Mouse (Mus musculus): Measurements from ENCODE around the gene Aspn. TPM values are rescaled to one million over a fixed set of nuclear protein-coding genes. Genes with fewer than 3 reads are reported as not detected.
A peak's percentile ranks its signal among the peaks of the same experiment; 100 is the strongest.
"Not testable (repeated sequence)": the region's sequence is repeated elsewhere in the genome, so short reads cannot be mapped to it uniquely, and the experiment has no call there.

The Aspn gene
- polyA plus RNA-seq, 2 experiments, result 76.8 to 120 TPM

- DNase-seq (ENCODE audit: low spot score) (peak; percentile 94), ATAC-seq (ENCODE audit: low FRiP score, low read depth) (peak; percentile 87)
- TF ChIP-seq POLR2A (IDR thresholded peaks at IDR 0.05; ENCODE audit: borderline replicate concordance, extremely low read depth, insufficient read depth, insufficient read length), result no peak
- Histone ChIP-seq H3K27me3 (ENCODE audit: control insufficient read depth, insufficient read depth, low read length) (no peaks in the 10 kb centered on the region), H3K4me1 (ENCODE audit: control insufficient read depth, insufficient read depth, low read length) (peaks cover 12% of the 10 kb centered on the region), H3K36me3 (ENCODE audit: control insufficient read depth, insufficient read depth, low read length) (no peaks in the 10 kb centered on the region), H3K9me3 (ENCODE audit: control insufficient read depth, low read length) (no peaks in the 10 kb centered on the region), H3K4me3 (replicated peaks; ENCODE audit: low read length) (no peak within 1 kb of the TSS), H3K4me2 (replicated peaks; ENCODE audit: low read depth, low read length, severe bottlenecking) (0 out of 2 replicates have a peak within 1 kb of the TSS, but pooled peaks have one; percentile 0), H3K9ac (ENCODE audit: low read depth, low read length, severe bottlenecking) (no peak within 1 kb of the TSS), H3K27ac (replicated peaks; ENCODE audit: low read depth, low read length) (peak within 1 kb of the TSS; percentile 89)
- 19% methylated on average over 8 of the region's 8 CpGs for WGBS
Observed at GRCm38 (mm10) chr13:49581541-49582530, 37.6 kb downstream of the Aspn start, which contains the start of gene Omd. Gene Omd, plus strand, starts transcription at chr13:49582462.

DNA sequence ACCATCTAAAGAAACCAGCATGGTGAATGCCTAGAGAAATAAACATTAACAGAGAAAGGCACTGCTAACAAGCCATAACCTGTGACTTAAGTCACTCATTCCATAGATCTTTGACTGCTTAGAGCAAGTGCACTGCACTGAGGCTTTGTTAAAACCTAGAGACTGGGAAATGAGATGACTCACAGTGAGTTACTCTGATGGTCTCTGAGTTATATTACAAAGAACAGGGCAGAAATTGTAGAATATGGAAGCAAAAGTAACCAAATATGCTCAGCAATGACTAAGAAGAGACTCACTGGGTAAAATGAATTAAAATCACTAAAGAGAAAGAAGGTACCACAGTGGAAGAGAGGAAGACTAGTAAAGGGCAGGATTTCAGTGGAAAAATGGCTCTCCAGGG lies 39.6 kb downstream of the Aspn start:
- DNase-seq (ENCODE audit: low spot score), result no peak
- Histone ChIP-seq H3K4me3 (replicated peaks; ENCODE audit: low read length) (no peak overlapping the region), H3K4me1 (ENCODE audit: control insufficient read depth, insufficient read depth, low read length) (peaks cover 12% of the 10 kb centered on the region), H3K9me3 (ENCODE audit: control insufficient read depth, low read length) (no peaks in the 10 kb centered on the region), H3K27ac (replicated peaks; ENCODE audit: low read depth, low read length) (peak overlapping the region; percentile 59), H3K4me2 (replicated peaks; ENCODE audit: low read depth, low read length, severe bottlenecking) (no peak overlapping the region), H3K27me3 (ENCODE audit: control insufficient read depth, insufficient read depth, low read length) (no peaks in the 10 kb centered on the region), H3K9ac (ENCODE audit: low read depth, low read length, severe bottlenecking) (no peak overlapping the region), H3K36me3 (ENCODE audit: control insufficient read depth, insufficient read depth, low read length) (no peaks in the 10 kb centered on the region)
- no peak for TF ChIP-seq POLR2A (IDR thresholded peaks at IDR 0.05; ENCODE audit: borderline replicate concordance, extremely low read depth, insufficient read depth, insufficient read length)
- ATAC-seq (ENCODE audit: low FRiP score, low read depth), result no peak

- WGBS, result 49% methylated on average over 8 of the region's 8 CpGs
- no peak overlapping the region for H3K4me3 ChIP-seq (replicated peaks; ENCODE audit: low read length)
- DNase-seq (ENCODE audit: low spot score), result peak; percentile 89
- peaks cover 12% of the 10 kb centered on the region for H3K4me1 ChIP-seq (ENCODE audit: control insufficient read depth, insufficient read depth, low read length)
- no peaks in the 10 kb centered on the region for H3K36me3 ChIP-seq (ENCODE audit: control insufficient read depth, insufficient read depth, low read length)
- no peaks in the 10 kb centered on the region for H3K27me3 ChIP-seq (ENCODE audit: control insufficient read depth, insufficient read depth, low read length)
- no peak overlapping the region for H3K9ac ChIP-seq (ENCODE audit: low read depth, low read length, severe bottlenecking)
- H3K4me2 ChIP-seq (replicated peaks; ENCODE audit: low read depth, low read length, severe bottlenecking), result no peak overlapping the region
- no peaks in the 10 kb centered on the region for H3K9me3 ChIP-seq (ENCODE audit: control insufficient read depth, low read length)
- no peak for TF ChIP-seq POLR2A (IDR thresholded peaks at IDR 0.05; ENCODE audit: borderline replicate concordance, extremely low read depth, insufficient read depth, insufficient read length)
- H3K27ac ChIP-seq (replicated peaks; ENCODE audit: low read depth, low read length), result peak overlapping the region; percentile 63
- ATAC-seq (ENCODE audit: low FRiP score, low read depth), result peak; percentile 51; the same call in 1 of the 2 replicates
Observed at GRCm38 (mm10) chr13:49584307-49585005, 40.2 kb downstream of the Aspn start.

DNA sequence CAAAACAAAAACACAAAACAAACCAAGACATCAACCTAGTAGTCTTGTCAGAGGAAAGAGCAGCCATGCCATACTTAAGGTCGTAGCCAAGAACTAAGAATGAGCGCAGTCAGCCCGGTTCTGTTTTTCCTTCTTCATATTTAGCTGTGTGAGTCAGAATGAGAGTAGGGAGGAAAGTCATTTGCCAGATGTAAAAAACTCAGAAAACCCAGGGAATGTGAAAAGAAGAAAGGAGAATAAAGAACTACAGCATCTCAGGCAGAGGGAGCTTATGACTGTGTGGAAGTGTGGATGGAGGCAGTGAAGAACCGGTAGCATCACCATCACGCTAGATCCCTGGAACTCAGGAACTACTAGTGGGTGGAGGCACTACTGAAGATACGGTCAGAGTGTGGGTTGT lies 41.8 kb downstream of the Aspn start:
- no peak overlapping the region for H3K4me3 ChIP-seq (replicated peaks; ENCODE audit: low read length)
- no peak overlapping the region for H3K4me2 ChIP-seq (replicated peaks; ENCODE audit: low read depth, low read length, severe bottlenecking)
- ATAC-seq (ENCODE audit: low FRiP score, low read depth) (no peak), DNase-seq (ENCODE audit: low spot score) (no peak)
- no peaks in the 10 kb centered on the region for H3K27me3 ChIP-seq (ENCODE audit: control insufficient read depth, insufficient read depth, low read length)
- peaks cover 12% of the 10 kb centered on the region for H3K4me1 ChIP-seq (ENCODE audit: control insufficient read depth, insufficient read depth, low read length)
- TF ChIP-seq POLR2A (IDR thresholded peaks at IDR 0.05; ENCODE audit: borderline replicate concordance, extremely low read depth, insufficient read depth, insufficient read length), result no peak
- H3K27ac ChIP-seq (replicated peaks; ENCODE audit: low read depth, low read length), result 0 out of 2 replicates have a peak overlapping the region, but pooled peaks have one; percentile 46
- 93% methylated on average over 6 of the region's 6 CpGs for WGBS
- no peaks in the 10 kb centered on the region for H3K36me3 ChIP-seq (ENCODE audit: control insufficient read depth, insufficient read depth, low read length)
- H3K9ac ChIP-seq (ENCODE audit: low read depth, low read length, severe bottlenecking), result no peak overlapping the region
- no peaks in the 10 kb centered on the region for H3K9me3 ChIP-seq (ENCODE audit: control insufficient read depth, low read length)

- H3K27ac ChIP-seq (replicated peaks; ENCODE audit: low read depth, low read length); H3K9me3 ChIP-seq (ENCODE audit: control insufficient read depth, low read length); H3K36me3 ChIP-seq (ENCODE audit: control insufficient read depth, insufficient read depth, low read length); H3K4me3 ChIP-seq (replicated peaks; ENCODE audit: low read length); H3K27me3 ChIP-seq (ENCODE audit: control insufficient read depth, insufficient read depth, low read length); DNase-seq (ENCODE audit: low spot score); H3K9ac ChIP-seq (ENCODE audit: low read depth, low read length, severe bottlenecking); H3K4me1 ChIP-seq (ENCODE audit: control insufficient read depth, insufficient read depth, low read length); ATAC-seq (ENCODE audit: low FRiP score, low read depth); H3K4me2 ChIP-seq (replicated peaks; ENCODE audit: low read depth, low read length, severe bottlenecking): not testable (repeated sequence)
- WGBS, result 89% methylated on average over 2 of the region's 2 CpGs
Observed at GRCm38 (mm10) chr13:49602541-49602940, 58.3 kb downstream of the Aspn start.
